Mouse (Mus musculus): ENCODE data around the gene Guk1.

The Guk1 gene

DNA sequence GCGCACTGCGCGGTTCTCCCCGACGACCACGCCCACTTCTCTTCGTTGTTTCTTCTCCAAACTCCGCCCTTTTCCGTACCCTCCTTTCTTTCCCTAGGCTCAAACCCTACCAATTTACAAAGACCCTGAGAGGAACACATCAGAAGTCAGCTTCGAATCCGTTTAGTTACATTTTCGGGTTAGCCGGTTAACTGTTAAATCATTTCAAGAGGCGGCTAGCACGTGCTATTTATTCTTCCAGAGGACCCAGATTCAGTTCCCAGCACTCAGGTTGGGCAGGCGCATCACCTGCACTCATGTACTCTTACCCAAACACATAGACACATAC, at the start of gene Guk1:
Gene Guk1, minus strand, starts transcription at position 154 of the 328 bp plus-strand sequence.
- ChIA-PET CTCF (interaction anchor here in 1 of 4 experiments (1.6 kb wide), 1 partner anchor 10 kb away, joined by 5 read pairs; the partner anchor contains the start of gene Mrpl55), POLR2A (interaction anchor here in 1 of 4 experiments (0.7 to 3.2 kb wide), 2 partner anchors 10 to 57 kb away, joined by 5 to 13 read pairs; partner anchors contain the start of gene Mrpl55)

DNA sequence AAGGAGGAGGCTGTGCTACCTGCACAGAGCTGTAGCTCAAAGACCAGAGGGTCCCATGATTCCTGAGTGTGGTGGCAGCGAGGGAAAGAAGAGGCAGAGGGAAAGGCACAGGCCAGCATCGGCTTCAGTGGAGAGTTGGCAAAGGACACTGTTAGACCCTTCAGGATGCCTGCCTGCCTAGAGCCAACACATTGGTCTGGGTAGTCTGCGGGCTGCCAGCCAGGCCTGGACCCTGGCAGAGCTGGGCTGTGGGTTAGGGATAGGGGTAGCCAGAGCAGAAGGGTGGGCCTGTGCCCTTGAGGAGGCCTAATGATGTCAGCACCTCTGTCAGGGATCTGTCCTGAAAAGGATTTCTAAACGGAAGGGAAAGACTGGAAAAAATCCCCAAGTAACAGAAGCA, 47.8 kb upstream of the Guk1 start:
- ChIA-PET POLR2A (interaction anchor here in 3 of 4 experiments (1.0 to 2.6 kb wide), 7 partner anchors 9 to 58 kb away, joined by 3 to 9 read pairs (median 5); partner anchors contain the start of gene Arf1 (in 1 of the 3)), CTCF (interaction anchor here (0.5 to 4.5 kb wide), 25 partner anchors 9 to 368 kb away, joined by 3 to 53 read pairs (median 6); partner anchors contain the start of genes Wnt3a (in 2 of the 4) and Wnt9a (in 1 of the 4))

DNA sequence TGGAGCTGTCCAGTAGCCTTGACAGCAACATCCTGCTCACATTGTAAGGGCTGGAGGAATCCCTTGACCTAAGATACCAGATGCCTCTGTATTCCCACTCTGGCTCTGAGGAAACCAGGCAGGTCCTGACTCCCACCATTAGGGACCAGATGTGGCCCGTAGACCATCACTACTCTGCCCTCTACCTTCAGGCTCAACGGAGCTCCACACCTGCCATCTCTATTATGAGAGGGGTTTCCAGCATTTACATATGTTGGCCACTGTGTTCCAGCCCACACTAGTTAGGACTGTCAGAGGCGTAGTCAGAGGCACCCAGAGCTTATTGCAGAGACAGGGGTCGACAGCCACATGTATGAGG, 47.4 kb upstream of the Guk1 start:
- ChIA-PET CTCF (interaction anchor here (0.5 to 4.5 kb wide), 41 partner anchors 9 to 369 kb away, joined by 3 to 53 read pairs (median 5); partner anchors contain the start of genes Wnt3a (in 2 of the 4) and Wnt9a (in 1 of the 4)), POLR2A (interaction anchor here in 3 of 4 experiments (0.6 to 2.6 kb wide), 15 partner anchors 10 to 244 kb away, joined by 3 to 9 read pairs (median 5); partner anchors contain the start of genes Arf1 (in 1 of the 3), Wnt3a (in 1 of the 3) and Zfp867 (in 1 of the 3))

DNA sequence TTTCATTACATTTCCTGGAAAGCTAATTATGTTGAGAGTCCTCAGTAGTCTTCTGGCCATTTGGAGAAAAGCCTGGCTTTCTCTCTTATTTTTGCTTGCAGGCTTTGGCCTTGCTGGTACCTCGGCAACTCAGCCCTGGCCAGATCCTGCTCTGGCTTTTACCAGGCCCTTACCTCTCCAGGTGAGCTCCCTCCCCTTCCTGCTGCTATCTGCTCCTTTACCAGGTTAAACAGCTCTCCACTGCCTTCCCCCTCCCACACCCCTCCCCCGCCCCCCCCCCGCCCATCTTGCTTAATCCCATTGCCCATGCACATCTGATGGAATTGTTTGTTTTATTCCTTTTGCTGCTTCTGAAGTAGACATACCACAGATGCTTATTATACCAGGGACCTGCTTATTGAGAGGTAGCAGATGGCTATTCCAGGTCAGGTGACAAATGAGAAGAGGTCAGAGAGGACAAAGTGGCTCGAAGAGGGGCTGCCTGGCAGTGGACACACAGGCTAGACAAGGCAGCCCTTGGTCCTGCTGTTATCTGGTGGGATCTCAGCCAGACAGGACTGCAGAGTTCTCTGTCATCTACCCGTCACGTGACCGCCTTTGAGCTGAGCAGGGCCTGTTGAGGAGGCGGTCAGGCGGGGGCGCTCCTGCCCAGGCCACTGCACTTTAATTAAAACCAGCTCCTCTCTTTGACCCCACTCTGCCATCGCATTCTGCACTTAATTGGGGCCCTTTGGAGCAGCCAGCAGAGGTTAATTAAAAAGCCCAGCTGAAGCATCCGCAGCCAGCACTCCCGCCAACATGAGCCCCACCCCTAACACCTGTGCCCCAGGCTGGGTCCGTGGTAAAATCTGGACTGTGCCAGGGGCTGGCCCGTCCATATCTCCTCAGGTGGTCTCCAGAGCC, 46.8 kb upstream of the Guk1 start:
- ChIA-PET POLR2A (interaction anchor here (0.6 to 2.6 kb wide), 25 partner anchors 8 to 1060 kb away, joined by 3 to 9 read pairs (median 4); partner anchors contain the start of genes Arf1 (in 1 of the 4), Mrpl55 (in 1 of the 4), Wnt3a (in 1 of the 4) and Zfp867 (in 1 of the 4)), CTCF (interaction anchor here (0.5 to 4.5 kb wide), 47 partner anchors 8 to 1144 kb away, joined by 3 to 53 read pairs (median 5); partner anchors contain the start of genes Wnt3a (in 2 of the 4) and Wnt9a (in 1 of the 4))

DNA sequence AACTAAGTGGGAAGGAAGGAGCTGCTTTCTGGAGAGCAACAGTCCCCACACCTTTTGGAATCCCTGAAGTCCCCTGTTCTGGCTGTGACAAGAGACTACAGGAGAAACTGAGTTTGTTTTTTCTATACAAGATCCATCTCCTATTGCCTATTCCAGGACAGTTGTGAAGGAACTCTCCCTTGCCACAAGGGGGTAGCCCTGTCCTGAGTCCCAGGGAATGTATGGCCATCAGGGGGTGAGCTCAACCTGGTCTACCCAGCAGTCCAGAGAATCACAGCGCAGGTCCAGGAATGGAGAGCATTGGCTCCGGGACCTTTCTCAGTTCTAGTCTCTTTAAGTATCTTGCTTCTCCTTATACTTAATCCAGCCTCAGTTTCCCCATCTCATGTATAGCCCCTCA, 40.8 kb upstream of the Guk1 start:
- ChIA-PET CTCF (interaction anchor here in 3 of 4 experiments (0.6 to 4.0 kb wide), 14 partner anchors 14 to 251 kb away, joined by 3 to 43 read pairs (median 4); partner anchors contain the start of gene Wnt3a (in 1 of the 3)), POLR2A (interaction anchor here in 3 of 4 experiments (0.6 to 1.6 kb wide), 7 partner anchors 8 to 219 kb away, joined by 3 to 7 read pairs (median 4); no protein-coding TSS in a partner anchor)

DNA sequence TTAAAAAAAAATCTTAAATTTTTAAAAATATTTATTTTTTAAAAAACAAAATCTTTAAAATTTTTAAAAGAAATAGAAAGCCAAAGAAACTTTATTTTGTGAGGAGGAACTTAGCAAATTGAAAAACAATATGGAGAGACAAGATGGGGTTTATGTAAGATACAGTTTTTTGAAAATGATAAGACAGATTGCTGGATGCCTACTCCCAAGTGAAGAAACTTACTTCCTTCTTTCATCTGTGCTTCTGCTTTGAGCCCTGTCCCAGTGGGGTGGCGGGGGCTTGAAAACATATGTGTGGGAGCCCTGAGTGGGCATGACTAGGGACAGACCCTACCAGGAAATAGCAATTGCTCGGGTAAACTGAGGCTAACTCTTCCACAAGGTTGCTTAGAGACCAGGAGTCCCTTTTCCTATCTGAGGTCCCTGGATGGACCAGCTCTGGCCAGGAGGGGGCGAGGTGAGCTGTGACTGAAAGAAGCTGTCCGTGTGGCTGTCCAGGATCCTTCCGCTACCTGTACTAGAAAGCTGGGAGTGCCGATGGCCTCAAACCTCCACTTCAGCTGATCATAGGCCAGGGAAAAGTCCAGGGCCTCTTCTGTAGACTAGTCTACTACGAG, 38.2 kb upstream of the Guk1 start:
- ChIA-PET POLR2A (interaction anchor here in 3 of 4 experiments (0.6 to 1.8 kb wide), 16 partner anchors 8 to 276 kb away, joined by 3 to 8 read pairs (median 3); partner anchors contain the start of genes Hist3h2a (in 1 of the 3), Trim17 (in 1 of the 3) and Wnt3a (in 1 of the 3)), CTCF (interaction anchor here (0.6 to 4.0 kb wide), 40 partner anchors 9 to 253 kb away, joined by 3 to 44 read pairs (median 4); partner anchors contain the start of genes Wnt3a (in 2 of the 4), Wnt9a (in 2 of the 4) and Mrpl55 (in 1 of the 4))

DNA sequence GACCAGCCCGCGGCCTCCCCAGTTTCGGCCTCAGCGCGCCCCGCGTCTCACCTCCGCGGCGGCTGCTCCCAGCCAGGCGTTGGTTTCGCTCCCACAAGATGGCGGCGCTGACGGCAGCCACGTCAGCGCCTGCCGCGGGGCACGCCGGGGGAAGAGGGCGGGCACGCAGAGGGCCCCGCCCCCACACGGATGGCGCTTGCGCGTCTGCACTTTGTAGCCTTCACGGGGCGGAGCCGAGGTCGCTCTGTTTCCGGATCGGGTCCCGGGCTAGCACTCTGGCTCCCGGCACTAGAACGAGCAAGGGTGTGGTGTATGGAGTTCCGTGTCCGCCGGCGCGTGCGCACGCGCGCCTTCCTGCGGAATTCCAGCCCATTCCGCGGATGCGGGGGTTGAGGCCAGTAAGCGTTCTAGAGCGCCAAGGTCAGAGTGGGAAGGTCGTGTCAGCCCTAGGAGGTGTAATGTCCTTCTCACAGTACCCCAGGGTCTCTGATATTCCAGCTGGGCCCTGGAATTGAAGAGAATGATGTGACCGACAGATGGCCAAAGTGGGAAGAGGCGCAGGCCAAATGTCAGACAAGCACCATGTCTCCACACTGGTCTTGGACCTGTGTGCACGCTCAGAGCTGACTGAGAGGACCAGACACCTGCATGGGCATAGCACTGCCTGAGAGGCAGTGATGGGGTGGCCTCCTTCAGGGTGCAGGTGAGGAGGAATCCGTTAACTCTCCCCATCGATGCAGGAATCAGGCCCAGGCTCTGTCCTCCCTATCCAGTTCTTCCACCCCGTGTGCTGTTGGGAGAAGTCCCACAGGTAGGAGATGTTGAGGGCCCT, 36.3 kb upstream of the Guk1 start, which contains the start of gene Arf1:
Gene Arf1, minus strand, starts transcription at position 149 of the 832 bp plus-strand sequence.
- ChIA-PET POLR2A (interaction anchor here in 3 of 4 experiments (0.6 to 12.6 kb wide), 23 partner anchors 9 to 566 kb away, joined by 3 to 233 read pairs (median 5); partner anchors contain the start of genes 2310033P09Rik (in 3 of the 3), Mrpl55 (in 2 of the 3), Iba57 (in 1 of the 3) and Wnt3a (in 1 of the 3)), CTCF (interaction anchor here in 3 of 4 experiments (0.6 to 0.9 kb wide), 3 partner anchors 9 to 567 kb away, joined by 3 read pairs; no protein-coding TSS in a partner anchor)

DNA sequence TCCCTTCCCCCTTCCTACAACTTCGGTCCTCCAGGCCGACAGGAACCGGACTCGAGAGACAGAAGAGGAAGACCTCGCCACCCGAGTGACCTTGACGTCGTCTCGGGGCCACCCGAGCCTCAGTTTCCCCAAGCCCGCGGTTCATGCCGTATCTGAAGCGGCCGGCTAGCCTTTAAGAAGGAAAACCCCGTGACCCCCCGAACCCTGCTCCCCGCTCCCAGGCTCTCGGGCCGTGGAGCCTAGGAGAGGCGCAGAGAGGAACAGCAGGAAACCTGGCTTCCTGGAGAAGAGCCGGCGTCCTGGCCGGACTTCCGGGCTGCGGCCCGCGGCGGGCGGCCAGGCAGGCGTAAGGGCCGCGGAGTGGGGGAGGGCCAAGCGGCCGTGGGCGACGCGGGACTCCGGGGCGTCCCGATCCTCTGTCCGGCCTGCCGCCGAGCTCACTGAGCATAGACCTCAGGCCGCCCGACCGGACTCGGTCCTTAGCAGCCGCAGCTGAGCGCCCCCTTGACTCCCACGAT, 35.7 kb upstream of the Guk1 start:
- POLR2A ChIA-PET: interaction anchor here (0.5 to 12.6 kb wide), 25 partner anchors 9 to 566 kb away, joined by 3 to 233 read pairs (median 4); partner anchors contain the start of genes 2310033P09Rik (in 3 of the 4), Mrpl55 (in 2 of the 4), Iba57 (in 1 of the 4) and Wnt3a (in 1 of the 4)

DNA sequence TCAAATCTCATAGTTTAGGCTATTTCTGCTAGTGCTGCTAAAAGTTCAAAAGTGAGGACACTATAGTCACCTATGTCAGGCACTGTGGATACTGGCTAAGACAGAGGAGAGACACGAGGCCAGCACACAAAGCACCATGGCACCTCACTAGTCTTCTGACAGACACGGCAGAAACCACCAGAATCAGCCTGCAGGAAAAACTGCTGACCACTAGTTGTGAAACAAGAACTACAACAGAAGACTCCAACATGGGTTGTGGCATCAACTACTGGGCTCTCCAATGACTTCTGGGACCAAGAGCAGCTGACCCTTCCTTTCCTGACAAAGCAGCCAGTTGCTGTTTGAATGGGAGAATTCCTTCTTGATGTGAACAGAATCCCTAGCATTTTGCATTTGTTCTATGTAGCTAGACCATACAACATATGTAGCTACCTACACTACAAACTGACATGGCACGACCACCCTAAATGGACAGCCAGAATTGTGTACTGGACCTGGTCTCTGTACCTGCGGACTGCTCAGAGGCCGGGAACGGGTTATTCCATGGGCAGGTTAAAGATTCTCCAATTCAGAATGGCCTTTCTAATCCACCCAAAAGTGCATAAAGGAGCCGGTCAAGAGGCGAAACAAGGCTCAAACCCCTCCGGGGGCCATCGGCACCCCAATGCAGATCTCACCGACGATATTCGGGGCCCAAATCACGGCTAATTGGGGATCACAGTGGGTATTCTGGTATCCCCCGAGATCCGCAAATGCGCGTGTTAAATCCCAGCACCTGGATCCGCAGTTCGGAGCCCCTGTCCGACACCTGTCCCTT, 35.0 kb upstream of the Guk1 start:
- POLR2A ChIA-PET: interaction anchor here (0.5 to 12.6 kb wide), 29 partner anchors 8 to 567 kb away, joined by 3 to 233 read pairs (median 4); partner anchors contain the start of genes 2310033P09Rik (in 3 of the 4), Iba57 (in 2 of the 4), Mrpl55 (in 2 of the 4) and Wnt3a (in 1 of the 4)
- CTCF ChIA-PET: interaction anchor here in 2 of 4 experiments (0.6 to 0.9 kb wide), 3 partner anchors 8 to 649 kb away, joined by 3 read pairs; no protein-coding TSS in a partner anchor

More for the DNA sequence above, 35.7 kb upstream of the Guk1 start:
- CTCF ChIA-PET: interaction anchor here in 2 of 4 experiments (0.6 to 0.9 kb wide), 2 partner anchors 9 to 24 kb away, joined by 3 read pairs; no protein-coding TSS in a partner anchor

DNA sequence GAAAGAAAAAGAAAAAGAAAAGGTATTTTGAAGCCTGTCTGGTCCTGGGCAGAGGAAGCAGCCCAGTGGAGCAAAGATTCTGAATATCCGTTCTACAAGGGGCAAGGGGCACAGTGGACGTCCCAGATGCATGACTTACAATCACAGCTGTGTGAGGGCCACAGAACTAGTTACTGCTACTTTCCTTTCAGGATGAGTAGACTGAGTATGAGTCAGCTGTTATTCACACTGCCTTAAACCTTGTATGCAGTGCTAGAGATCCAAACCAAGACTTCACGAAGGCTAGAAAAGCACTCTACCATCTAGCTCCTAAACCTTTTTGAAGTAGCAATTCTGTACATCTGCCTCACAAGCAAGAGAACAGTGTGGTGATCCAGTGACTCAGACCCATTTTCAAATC, 34.2 kb upstream of the Guk1 start:
- CTCF ChIA-PET: interaction anchor here in 1 of 4 experiments (0.6 kb wide), 1 partner anchor 650 kb away, joined by 3 read pairs; no protein-coding TSS in a partner anchor
- POLR2A ChIA-PET: interaction anchor here (0.7 to 12.6 kb wide), 16 partner anchors 8 to 300 kb away, joined by 3 to 233 read pairs (median 4); partner anchors contain the start of genes 2310033P09Rik (in 2 of the 4), Iba57 (in 2 of the 4), Mrpl55 (in 1 of the 4) and Wnt9a (in 1 of the 4)

DNA sequence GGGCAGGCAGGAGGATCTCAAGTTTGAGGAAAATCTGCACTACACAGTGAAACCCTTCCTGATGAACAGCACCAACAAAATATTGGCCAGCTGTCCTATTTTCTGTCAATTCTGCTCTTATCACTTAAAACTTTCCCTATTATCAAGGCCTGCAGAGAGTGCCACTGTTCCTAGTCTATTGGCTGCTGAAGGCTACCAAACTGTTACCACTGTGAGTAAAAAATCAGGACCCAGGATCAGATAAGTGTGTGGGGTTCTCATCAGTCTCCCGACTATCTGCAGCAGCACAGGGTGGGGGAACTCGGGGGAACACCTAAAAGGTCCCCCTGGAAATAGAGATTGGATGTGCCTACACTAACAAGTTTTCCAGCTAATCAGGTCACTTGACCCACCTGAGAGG, 33.2 kb upstream of the Guk1 start:
- ChIA-PET CTCF (no interaction called here), POLR2A (interaction anchor here in 3 of 4 experiments (0.5 to 12.6 kb wide), 13 partner anchors 9 to 347 kb away, joined by 3 to 233 read pairs (median 7); partner anchors contain the start of genes 2310033P09Rik (in 2 of the 3), Wnt9a (in 2 of the 3), Iba57 (in 1 of the 3) and Mrpl55 (in 1 of the 3))

DNA sequence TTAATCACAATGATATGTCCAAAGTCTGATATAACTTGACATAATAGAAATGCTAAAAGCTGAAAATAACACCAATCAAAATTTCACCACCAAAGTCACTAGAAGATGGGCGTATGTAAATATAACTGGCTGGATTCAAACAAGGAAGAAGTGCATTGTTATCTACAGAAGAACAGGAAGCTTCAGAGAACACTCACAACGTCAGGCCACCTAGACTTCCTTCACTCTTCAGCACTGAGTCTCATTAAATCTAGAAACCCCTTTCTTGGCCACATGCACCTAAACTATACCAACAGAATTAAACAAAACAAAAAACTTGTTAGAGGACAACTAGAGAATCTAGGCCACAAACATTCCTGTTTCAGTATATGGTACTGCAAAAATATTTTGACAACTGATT, 32.5 kb upstream of the Guk1 start:
- POLR2A ChIA-PET: interaction anchor here in 3 of 4 experiments (0.6 to 12.6 kb wide), 14 partner anchors 8 to 259 kb away, joined by 3 to 233 read pairs (median 4); partner anchors contain the start of genes 2310033P09Rik (in 2 of the 3), Mrpl55 (in 2 of the 3), Iba57 (in 1 of the 3) and Wnt9a (in 1 of the 3)
- CTCF ChIA-PET: no interaction called here

DNA sequence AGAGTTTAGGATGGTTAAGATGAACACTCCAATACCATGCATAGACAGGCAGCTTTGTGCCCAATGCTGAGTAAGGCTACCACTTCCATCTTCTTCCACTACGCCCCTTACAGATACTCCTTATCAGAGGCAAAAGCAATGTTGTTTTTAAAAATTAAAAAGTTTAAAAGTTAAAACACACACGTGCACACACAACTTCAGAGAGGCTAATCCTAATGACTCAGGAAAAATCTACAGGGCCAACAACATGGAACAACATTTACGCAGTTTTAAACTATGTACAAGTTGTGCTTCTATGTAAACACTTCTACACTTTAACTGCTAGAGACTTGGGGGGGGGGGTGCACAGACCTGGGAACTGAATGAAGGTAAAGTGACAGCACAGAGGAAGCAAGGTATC, 32.0 kb upstream of the Guk1 start:
- ChIA-PET POLR2A (interaction anchor here in 3 of 4 experiments (0.6 to 12.6 kb wide), 12 partner anchors 8 to 259 kb away, joined by 3 to 233 read pairs (median 4); partner anchors contain the start of genes 2310033P09Rik (in 2 of the 3) and Mrpl55 (in 2 of the 3)), CTCF (no interaction called here)

DNA sequence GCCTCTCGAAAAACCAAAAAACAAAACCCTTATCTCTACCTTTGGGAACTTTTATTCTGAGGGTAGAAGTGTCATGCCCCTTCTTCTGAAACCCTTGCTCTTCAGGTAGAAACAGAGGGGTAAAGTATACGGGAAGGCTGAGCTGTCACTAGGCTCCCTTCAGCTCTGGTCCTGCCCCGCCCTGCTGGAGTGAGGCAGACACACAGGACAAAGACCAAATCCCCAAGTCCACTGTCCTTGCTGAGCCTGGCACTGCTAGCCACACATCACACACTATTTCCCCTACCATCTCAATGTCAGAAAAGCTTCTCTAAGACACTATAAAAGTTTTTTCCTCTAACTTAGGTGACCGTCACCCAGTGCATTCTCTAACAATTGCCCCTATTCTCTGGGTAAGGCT, 30.3 kb upstream of the Guk1 start:
- POLR2A ChIA-PET: interaction anchor here in 3 of 4 experiments (0.5 to 12.6 kb wide), 20 partner anchors 8 to 314 kb away, joined by 3 to 233 read pairs (median 4); partner anchors contain the start of genes 2310033P09Rik (in 2 of the 3), Mrpl55 (in 2 of the 3), Gjc2 (in 1 of the 3) and Iba57 (in 1 of the 3)
- CTCF ChIA-PET: interaction anchor here in 1 of 4 experiments (0.6 kb wide), 1 partner anchor 22 kb away, joined by 3 read pairs; no protein-coding TSS in a partner anchor

Data from embryonic stem cell, embryonic (primary cell).